Mouse (Mus musculus) forebrain, embryonic 12.5 days (tissue): ENCODE measurements around the gene Gdpd5. TPM values are rescaled to one million over a fixed set of nuclear protein-coding genes. Genes with fewer than 3 reads are reported as not detected.
A peak's percentile ranks its signal among the peaks of the same experiment; 100 is the strongest.
"Not testable (repeated sequence)": the region's sequence is repeated elsewhere in the genome, so short reads cannot be mapped to it uniquely, and the experiment has no call there.

ENCODE experiments used
- ATAC-seq: fragments of 200-750 bp; cut with Nextera tagmentation; 2 replicates; pipeline ENCODE4 v1.8.0; 2017; ENCODE audit warnings: moderate TSS enrichment; ENCODE audit not compliant: low FRiP score
- H3K27ac ChIP-seq: fragments of 300-500 bp; sonication (generic); 2 replicates; pipeline ENCODE4 v1.5.1; 2016; ENCODE audit warnings: mild to moderate bottlenecking
- H3K27me3 ChIP-seq: fragments of 300-500 bp; sonication (generic); 2 replicates; pipeline ENCODE4 v1.6.1; 2016; ENCODE audit warnings: mild to moderate bottlenecking
- H3K36me3 ChIP-seq: fragments of 300-500 bp; sonication (generic); replicated peaks from 2 replicates; pipeline ENCODE4 v1.6.1; 2016; ENCODE audit warnings: mild to moderate bottlenecking
- H3K4me1 ChIP-seq: fragments of 300-500 bp; sonication (generic); 2 replicates; pipeline ENCODE4 v1.6.1; 2016
- H3K4me2 ChIP-seq: fragments of 300-500 bp; sonication (generic); 2 replicates; pipeline ENCODE4 v1.6.1; 2016; ENCODE audit warnings: mild to moderate bottlenecking, moderate library complexity
- H3K4me3 ChIP-seq: fragments of 300-500 bp; sonication (generic); replicated peaks from 2 replicates; pipeline ENCODE4 v1.5.1; 2016; ENCODE audit warnings: mild to moderate bottlenecking
- H3K9ac ChIP-seq: fragments of 300-500 bp; sonication (generic); 2 replicates; pipeline ENCODE4 v1.6.1; 2016; ENCODE audit warnings: mild to moderate bottlenecking
- H3K9me3 ChIP-seq: fragments of 300-500 bp; sonication (generic); 2 replicates; pipeline ENCODE4 v1.6.1; 2016
- WGBS: fragments of 180-500 bp; shearing (Covaris S2); methylation state at CpG from one replicate; pipeline ENCODE4 v1.1.7; 2016; 5-methylcytosine and 5-hydroxymethylcytosine counted together
- polyA plus RNA-seq: library from polyadenylated mRNA; unstranded; fragments of >200 nt; fragmentation: Nextera tagmentation; extraction: Ambion mirVana; gene quantifications from 2 replicates; pipeline ENCODE4 v1.2.1, GENCODE M21; 2016

Gdpd5 gene
- polyA plus RNA-seq, 1 experiment from 2014 or later = 29.9 TPM

- no peak overlapping the region for H3K4me3 ChIP-seq
- H3K27ac ChIP-seq = no peak overlapping the region
- H3K27me3 ChIP-seq = no peaks in the 10 kb centered on the region
- H3K9me3 ChIP-seq = no peaks in the 10 kb centered on the region
- 39% methylated on average over 5 of the region's 5 CpGs for WGBS
- H3K4me1 ChIP-seq = no peaks in the 10 kb centered on the region
- H3K9ac ChIP-seq = 0 out of 2 replicates have a peak overlapping the region, but pooled peaks have one; percentile 7
- H3K4me2 ChIP-seq = no peak overlapping the region
- no peaks in the 10 kb centered on the region for H3K36me3 ChIP-seq
- no peak for ATAC-seq
These were observed 119.4 kb downstream of the Gdpd5 start for GRCm38 (mm10) chr7:99500655-99501054.

GRCm38 (mm10) chr7:99501148-99501547 lies 119.9 kb downstream of the Gdpd5 start:
- H3K9me3 ChIP-seq = no peaks in the 10 kb centered on the region
- ATAC-seq = no peak
- WGBS = 41% methylated on average over 1 of the region's 1 CpGs
- no peaks in the 10 kb centered on the region for H3K4me1 ChIP-seq
- H3K4me3 ChIP-seq = no peak overlapping the region
- H3K27me3 ChIP-seq = no peaks in the 10 kb centered on the region
- no peak overlapping the region for H3K4me2 ChIP-seq
- no peak overlapping the region for H3K9ac ChIP-seq
- H3K36me3 ChIP-seq = no peaks in the 10 kb centered on the region
- no peak overlapping the region for H3K27ac ChIP-seq

GRCm38 (mm10) chr7:99504556-99504955 lies 123.3 kb downstream of the Gdpd5 start:
- no peak overlapping the region for H3K9ac ChIP-seq
- no peak overlapping the region for H3K4me2 ChIP-seq
- no peaks in the 10 kb centered on the region for H3K36me3 ChIP-seq
- no peak for ATAC-seq
- no peaks in the 10 kb centered on the region for H3K4me1 ChIP-seq
- no peak overlapping the region for H3K27ac ChIP-seq
- 0 out of 2 replicates have a peak, but pooled peaks cover 3% of the 10 kb centered on the region for H3K9me3 ChIP-seq
- no peaks in the 10 kb centered on the region for H3K27me3 ChIP-seq
- H3K4me3 ChIP-seq = no peak overlapping the region

GRCm38 (mm10) chr7:99508187-99508586 lies 127.0 kb downstream of the Gdpd5 start:
- H3K27ac ChIP-seq, H3K9me3 ChIP-seq, H3K4me2 ChIP-seq, H3K4me3 ChIP-seq, H3K9ac ChIP-seq, H3K36me3 ChIP-seq, ATAC-seq, H3K27me3 ChIP-seq, H3K4me1 ChIP-seq: not testable (repeated sequence)
- 21% methylated on average over 2 of the region's 2 CpGs for WGBS

- Histone ChIP-seq H3K36me3 (no peaks in the 10 kb centered on the region), H3K4me2 (peak overlapping the region; percentile 33), H3K9ac (0 out of 2 replicates have a peak overlapping the region, but pooled peaks have one; percentile 2), H3K27ac (no peak overlapping the region), H3K27me3 (no peaks in the 10 kb centered on the region; the same call in 1 of the 2 replicates), H3K9me3 (0 out of 2 replicates have a peak, but pooled peaks cover 3% of the 10 kb centered on the region), H3K4me3 (no peak overlapping the region), H3K4me1 (peaks cover 5% of the 10 kb centered on the region)
- 11% methylated on average over 8 of the region's 8 CpGs for WGBS
- ATAC-seq = no peak
These were observed 128.9 kb downstream of the Gdpd5 start for GRCm38 (mm10) chr7:99510087-99510501.

Other genes starting within 250 kb of the Gdpd5 start
- 14.8 and 16.1 TPM in 2 replicates for gene Uvrag, start 240.3 kb upstream of the Gdpd5 start, polyA plus RNA-seq
- 8.4 and 8.6 TPM in 2 replicates for gene Dgat2, start 198.7 kb upstream of the Gdpd5 start, polyA plus RNA-seq
- 4.5 and 4.8 TPM in 2 replicates for gene Mogat2, start 142.8 kb upstream of the Gdpd5 start, polyA plus RNA-seq
- 63.5 and 65.1 TPM in 2 replicates for gene Map6, start 114.0 kb upstream of the Gdpd5 start, polyA plus RNA-seq
- 425 and 501 TPM in 2 replicates for gene Serpinh1, start 28.2 kb upstream of the Gdpd5 start, polyA plus RNA-seq
- gene Klhl35, start 84.6 kb downstream of the Gdpd5 start, polyA plus RNA-seq = 5.6 and 6.8 TPM in 2 replicates
- gene Rps3, start 102.3 kb downstream of the Gdpd5 start, polyA plus RNA-seq = 597 and 603 TPM in 2 replicates
- gene Arrb1, start 154.1 kb downstream of the Gdpd5 start, polyA plus RNA-seq = 10.8 and 12.2 TPM in 2 replicates
- 0.38 and 0.53 TPM in 2 replicates for gene Tpbgl, start 245.7 kb downstream of the Gdpd5 start, polyA plus RNA-seq